Mouse (Mus musculus) spleen, postnatal 14 days (tissue): ENCODE data around the gene Cadm2.

Experiments
- DNase-seq, 2 experiments: peaks; one replicate each; pipeline ENCODE4 v3.0.0; 2021 to 2022; ENCODE audit warnings: low spot score in 2 of 2

The Cadm2 gene

DNA sequence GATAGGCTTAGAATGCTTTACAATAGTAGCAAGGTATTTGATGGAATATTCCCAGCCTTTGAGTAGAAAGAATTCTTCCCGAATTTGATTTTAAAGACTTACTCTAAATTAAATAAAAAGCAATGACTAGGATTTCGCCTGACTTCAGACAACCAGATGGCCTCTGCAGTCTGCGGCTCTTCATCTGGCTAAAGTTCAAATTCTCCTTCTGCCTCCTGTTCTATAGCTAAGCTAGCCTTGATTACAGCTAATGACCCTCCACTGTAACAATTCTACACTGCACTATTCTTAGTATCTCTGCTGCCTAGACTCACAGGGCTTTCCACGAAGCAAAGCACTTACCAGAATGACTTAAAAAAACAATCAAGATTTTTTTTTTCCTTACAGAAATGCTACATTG lies 495.9 kb downstream of the Cadm2 start:
- no peak for DNase-seq

DNA sequence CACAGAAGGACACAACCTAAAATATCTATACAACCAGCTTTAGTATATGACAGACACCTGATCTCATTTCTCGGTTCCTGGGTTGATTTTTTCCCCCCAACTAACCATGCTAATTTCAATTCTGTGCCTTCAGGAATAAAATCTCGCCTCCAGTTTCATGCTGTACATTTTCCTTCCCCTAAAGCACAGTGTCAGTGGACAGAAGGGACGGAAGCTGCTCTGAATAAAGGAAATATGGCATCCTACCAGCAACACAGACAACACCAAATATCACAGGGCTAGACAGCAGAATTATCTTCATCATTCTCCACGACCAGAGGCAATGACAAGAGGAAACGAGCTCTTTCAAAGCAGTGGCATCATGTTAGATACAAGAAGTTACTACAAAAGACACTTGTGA lies 498.2 kb downstream of the Cadm2 start:
- DNase-seq, result no peak

DNA sequence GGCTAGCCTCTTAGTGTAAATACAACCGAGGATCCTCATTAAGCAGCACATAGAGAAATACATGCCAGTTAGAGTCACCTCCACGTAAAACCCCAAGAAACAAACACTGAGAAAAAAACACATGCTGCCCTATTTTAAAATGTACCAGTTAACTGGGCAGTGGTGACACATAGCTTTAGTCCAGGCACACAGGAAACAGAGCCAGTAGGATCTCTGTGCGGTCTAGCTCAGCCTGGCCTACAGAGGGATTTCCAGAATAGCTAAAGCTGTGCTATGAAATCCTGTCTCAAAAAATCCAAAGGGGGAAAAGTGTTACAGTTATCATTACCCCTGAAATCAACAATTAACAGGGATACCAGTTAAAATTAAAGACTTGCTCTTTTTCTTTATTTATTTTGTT lies 498.9 kb downstream of the Cadm2 start:
- DNase-seq, result no peak

DNA sequence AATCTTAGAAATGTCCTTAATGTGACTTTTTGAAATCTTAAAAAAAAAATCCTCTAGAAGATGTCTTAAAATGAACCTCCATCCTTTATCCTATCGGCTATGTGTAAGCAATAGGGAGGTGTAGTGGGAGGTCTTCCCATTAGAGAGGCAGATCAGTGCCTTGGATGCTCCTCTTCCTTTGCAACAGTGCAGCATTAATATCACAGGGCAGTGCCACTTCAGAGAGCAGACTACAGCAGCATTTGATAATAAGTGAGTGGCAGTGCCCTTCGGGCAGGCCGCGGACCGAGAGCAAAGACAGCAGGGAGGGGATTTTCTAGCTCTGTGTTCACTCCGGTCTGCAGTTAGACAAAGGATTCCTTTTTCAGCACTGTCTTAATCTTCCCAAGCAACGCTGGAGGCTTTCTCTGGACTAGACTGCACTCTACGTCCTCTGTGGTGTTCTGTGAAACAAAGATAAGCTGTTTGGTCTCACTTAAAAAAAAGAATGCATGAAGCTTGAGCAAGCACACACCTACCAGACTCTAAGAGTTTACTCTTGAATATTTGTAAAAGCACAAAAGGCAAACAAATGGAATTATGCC lies 514.1 kb downstream of the Cadm2 start:
- DNase-seq, result no peak

DNA sequence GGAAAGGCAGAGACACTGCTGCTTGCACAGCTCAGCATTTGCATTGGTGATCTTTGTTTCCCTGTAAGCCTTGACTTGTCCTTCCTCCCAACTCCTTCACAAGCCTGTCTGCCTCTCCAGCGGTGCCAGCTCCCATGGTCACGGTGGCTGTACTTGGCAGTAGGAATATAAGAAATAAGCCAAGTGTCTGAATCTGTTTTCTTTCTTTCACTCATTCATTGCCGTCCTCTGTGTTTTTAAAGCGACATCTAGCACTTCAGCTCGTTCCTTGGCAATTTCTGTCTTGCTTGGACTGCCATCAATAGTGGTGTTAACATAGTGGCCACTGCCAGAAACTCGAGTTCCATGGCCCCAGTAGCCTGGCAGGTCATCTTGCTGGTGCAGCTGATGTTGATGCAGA lies 524.0 kb downstream of the Cadm2 start:
- DNase-seq, result no peak

- no peak for DNase-seq
Measured at GRCm38 (mm10) chr16:67095916-67096315, 524.8 kb downstream of the Cadm2 start.

DNA sequence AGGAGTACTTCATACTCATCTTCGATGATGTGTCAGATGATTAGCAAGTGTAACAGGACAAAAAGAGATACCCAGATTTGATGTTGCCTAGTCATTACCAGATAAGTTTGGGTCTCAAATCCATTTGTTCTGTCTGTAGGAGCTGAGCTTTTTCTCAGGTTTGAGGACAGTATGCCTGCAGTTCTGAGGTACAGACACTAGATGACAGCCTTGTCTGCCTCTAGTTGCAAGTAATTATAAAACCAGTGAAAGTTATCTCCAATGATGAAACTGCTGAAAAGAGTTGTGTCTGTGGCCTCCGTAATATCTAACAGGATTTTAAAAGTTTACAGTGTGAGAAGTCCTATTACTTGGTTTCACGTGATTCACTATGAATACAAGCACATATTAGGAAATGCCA lies 531.0 kb downstream of the Cadm2 start:
- no peak for DNase-seq

GRCm38 (mm10) chr16:67079318-67079717 lies 541.4 kb downstream of the Cadm2 start:
- no peak for DNase-seq

- DNase-seq, result no peak
Measured at GRCm38 (mm10) chr16:67076169-67076895, 544.4 kb downstream of the Cadm2 start.

GRCm38 (mm10) chr16:67068461-67068860 lies 552.2 kb downstream of the Cadm2 start:
- no peak for DNase-seq

DNA sequence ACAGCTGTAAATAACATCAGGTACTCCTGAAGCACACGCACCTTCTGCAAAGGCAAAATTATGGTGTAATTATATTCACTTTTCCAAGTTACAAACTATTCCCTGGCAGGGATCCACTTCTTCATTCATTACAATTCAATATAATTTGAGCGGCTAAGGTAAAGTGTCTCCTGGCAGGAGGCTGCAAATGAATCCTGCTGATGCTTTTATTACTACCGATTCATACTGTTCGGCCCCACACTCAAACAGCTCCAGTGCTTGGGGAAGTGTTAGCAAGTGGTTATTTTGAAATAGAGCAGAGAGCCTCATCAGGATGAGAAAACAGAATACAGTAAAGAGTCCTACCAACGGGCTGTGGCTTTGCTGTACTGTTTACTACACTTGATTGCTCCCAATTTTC lies 589.8 kb downstream of the Cadm2 start:
- no peak for DNase-seq

DNA sequence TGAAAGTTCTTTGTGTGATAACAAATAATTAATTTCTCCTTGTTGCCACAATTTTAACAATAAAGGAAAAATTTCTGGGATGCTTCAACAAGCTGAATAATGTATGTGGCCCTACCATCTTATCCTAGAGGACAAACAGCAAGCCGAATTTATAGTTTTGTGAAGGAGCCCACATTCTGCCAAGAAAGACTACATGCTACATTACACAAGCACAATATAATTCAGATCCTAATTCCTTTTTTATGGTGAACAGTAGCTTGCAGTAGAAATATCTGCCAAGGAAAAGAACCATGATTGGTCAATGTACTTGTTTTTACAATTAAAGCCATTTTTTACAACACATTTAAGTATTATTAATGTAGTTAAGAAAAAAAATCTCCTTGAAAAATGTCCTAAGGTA lies 600.9 kb downstream of the Cadm2 start:
- DNase-seq, result no peak

DNA sequence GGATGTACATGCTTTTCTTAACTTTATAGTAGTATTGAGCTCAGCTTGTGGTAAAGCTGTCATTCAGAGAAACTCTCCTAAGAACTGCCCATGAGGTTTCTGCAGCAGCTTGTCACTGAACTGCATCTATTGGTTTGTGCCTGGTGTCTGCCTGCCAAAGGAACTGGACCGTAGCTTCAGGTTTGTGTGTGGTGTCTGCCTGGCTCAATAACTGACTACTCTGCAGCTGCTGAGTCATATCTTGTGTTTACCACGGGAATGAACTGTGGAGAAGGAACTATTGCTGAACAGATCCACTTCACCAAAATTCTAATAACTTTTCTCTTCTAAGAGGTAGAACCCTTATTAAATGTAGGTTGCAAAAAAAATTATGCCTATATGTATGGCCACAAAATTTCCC lies 603.0 kb downstream of the Cadm2 start:
- DNase-seq, result no peak

DNA sequence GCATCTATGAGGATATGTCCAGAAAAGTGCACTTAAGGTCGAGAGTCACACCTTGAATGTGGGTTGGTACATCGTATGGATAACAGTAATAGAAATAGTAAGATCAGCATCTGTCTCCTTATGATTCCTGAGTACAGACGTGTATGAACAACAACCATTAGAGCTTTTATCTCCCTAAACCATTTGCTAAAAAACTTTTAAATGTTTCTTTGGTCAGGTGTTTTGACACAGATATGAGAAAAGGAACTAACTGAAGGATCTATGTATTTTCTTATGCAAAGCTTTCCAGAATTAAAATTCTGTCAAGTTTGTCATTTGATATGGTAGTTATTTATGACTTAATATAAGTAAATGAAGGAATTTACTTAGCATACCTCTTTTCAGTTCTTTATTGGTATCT lies 617.5 kb downstream of the Cadm2 start:
- no peak for DNase-seq

GRCm38 (mm10) chr16:67001707-67002106 lies 619.0 kb downstream of the Cadm2 start:
- no peak for DNase-seq

- DNase-seq, result no peak
Measured at GRCm38 (mm10) chr16:66997461-66997860, 623.2 kb downstream of the Cadm2 start.

DNA sequence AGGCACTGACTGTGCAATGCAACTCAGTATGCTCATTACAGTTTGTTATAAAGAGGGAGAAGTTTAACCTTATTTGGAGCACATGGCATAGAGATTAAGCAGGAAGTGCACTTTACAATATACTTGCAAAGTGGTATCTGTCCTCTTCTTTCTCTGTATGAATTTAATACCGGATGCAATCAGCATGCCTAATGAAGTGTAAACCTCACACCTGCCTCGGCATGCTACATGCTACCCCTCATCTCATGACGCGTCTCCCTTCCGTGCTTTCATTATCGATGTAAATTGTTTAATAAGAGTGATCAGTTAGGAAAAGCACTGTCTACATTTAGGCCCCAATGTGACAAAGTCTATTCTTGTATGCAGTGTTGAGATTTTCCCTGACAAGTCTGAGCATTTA lies 633.0 kb downstream of the Cadm2 start:
- DNase-seq, result no peak

- no peak for DNase-seq
Measured at GRCm38 (mm10) chr16:66986879-66987278, 633.8 kb downstream of the Cadm2 start.

- DNase-seq, result no peak
Measured at GRCm38 (mm10) chr16:66970912-66971311, 649.8 kb downstream of the Cadm2 start.

DNA sequence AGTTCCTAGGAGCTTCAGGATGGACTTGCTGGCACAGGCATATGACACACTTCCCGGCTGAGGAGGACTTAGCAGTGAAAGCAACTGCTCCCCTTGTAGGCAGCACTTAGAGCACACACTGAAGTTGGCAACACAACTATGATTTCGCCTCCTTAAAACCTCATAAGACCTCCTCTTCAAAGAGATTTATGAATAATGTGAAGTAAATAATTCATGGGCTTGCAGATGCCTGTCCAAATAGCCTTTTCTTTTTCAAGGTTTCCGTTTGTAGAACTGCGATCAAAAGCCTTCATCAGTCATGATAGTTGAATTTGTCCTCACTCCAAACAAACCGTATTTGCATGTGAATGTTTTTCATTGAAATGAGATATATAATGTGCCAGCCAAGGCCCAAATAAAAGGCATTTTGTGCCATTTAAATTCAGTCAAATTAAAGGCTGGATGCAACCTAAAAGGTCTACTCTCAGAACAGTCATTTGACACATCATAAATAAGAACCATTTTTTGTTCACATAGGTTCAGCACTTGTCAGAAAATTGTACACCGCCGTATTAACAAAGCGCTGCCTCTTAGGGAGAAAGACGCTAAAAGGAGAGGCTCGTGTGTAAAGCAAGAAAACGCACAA lies 651.1 kb downstream of the Cadm2 start:
- no peak for DNase-seq

DNA sequence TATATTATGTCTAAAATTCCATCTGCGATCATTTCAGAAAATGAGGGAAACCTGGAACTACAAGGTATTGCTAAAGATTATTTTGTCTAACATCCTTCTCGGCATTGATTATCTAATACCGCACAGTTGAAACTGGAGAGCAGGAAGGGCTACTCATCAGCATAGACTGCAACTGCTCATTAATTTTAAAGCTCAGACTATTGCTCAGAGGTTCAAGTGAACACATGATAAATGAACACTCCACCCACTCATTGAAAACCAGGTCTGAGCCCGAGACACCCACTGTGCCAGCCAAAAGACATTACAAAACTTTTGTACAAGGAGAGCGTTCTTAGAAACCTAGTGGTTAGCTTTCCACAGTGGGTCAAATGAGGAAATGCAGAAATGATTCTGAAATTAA lies 652.4 kb downstream of the Cadm2 start:
- DNase-seq, result no peak

DNA sequence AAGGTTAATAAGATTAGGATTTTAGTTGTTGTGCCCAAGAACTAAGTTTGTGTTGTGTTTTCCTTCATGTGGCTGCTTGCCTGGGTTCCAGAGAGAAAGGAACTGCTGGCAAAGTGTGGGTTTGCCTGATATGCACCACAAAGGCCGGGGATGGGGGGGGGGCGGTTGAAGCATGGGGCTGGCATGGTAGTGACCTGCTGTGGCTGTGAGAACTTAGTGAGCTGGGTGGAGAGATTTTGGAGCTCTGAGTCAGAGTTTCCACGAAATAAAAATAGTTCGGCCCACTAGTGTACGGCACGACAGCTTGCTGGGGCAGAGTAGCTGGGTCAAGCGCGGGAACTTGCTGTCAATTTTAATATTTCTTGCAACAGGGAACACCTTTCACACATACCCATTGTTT lies 653.0 kb downstream of the Cadm2 start:
- DNase-seq, result no peak

DNA sequence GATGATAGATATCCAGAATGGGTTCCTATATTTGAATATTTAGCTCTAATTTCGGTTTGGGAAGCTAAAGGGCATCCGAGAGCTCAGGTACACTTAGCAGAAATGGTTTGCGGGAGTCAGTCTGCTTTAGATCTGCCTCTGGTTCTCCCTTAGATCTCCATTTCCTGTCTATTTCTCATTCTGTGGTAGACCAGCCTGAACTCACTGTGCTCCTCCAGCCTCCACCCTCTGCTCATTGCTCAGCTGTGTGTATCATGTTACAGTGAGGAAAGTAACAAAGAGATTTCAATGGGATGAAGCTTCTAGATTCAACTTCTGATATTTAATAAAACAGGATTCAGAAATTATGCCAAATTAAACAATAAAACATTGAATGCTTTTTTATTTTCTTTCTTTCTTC lies 661.6 kb downstream of the Cadm2 start:
- DNase-seq, result no peak
